Mouse (Mus musculus) hindbrain, postnatal 0 days (tissue): ENCODE results near the gene Primpol. TPM values are rescaled to one million over a fixed set of nuclear protein-coding genes. Genes with fewer than 3 reads are reported as not detected.

Experiments
- ATAC-seq: fragments of 200-750 bp; cut with Nextera tagmentation; 2 replicates; pipeline ENCODE4 v1.8.0; 2017; ENCODE audit warnings: mild to moderate bottlenecking, moderate TSS enrichment, moderate library complexity
- DNase-seq: peaks from one replicate; pipeline ENCODE4 v3.0.0-alpha.2; 2015; ENCODE audit warnings: low spot score
- H3K27ac ChIP-seq: fragments of 300-500 bp; sonication (generic); 2 replicates; pipeline ENCODE4 v1.5.1; 2014; ENCODE audit warnings: mild to moderate bottlenecking
- H3K27me3 ChIP-seq: fragments of 300-500 bp; sonication (generic); 2 replicates; pipeline ENCODE4 v1.6.1; 2014; ENCODE audit warnings: low read length, mixed read lengths; ENCODE audit not compliant: insufficient read depth
- H3K36me3 ChIP-seq: fragments of 300-500 bp; sonication (generic); 2 replicates; pipeline ENCODE4 v1.6.1; 2014; ENCODE audit warnings: low read length, mixed read lengths; ENCODE audit not compliant: insufficient read depth
- H3K4me1 ChIP-seq: fragments of 300-500 bp; sonication (generic); 2 replicates; pipeline ENCODE4 v1.6.1; 2014; ENCODE audit warnings: antibody characterized with exemption, low read length, mixed read lengths; ENCODE audit not compliant: insufficient read depth
- H3K4me2 ChIP-seq: fragments of 300-500 bp; sonication (generic); 2 replicates; pipeline ENCODE4 v1.6.1; 2014; ENCODE audit warnings: low read depth, mild to moderate bottlenecking, low read length, moderate library complexity, mixed read lengths
- H3K4me3 ChIP-seq: fragments of 300-500 bp; sonication (generic); 2 replicates; pipeline ENCODE4 v1.5.1; 2014; ENCODE audit warnings: low read length
- H3K9ac ChIP-seq: fragments of 300-500 bp; sonication (generic); replicated peaks from 2 replicates; pipeline ENCODE4 v1.6.1; 2014; ENCODE audit warnings: mild to moderate bottlenecking, low read length, moderate library complexity, mixed read lengths
- H3K9me3 ChIP-seq: fragments of 300-500 bp; sonication (generic); 2 replicates; pipeline ENCODE4 v1.6.1; 2016; ENCODE audit warnings: low read length, mixed read lengths
- CTCF ChIP-seq: IDR thresholded peaks from 2 replicates; pipeline ENCODE4 v1.5.1; 2016; ENCODE audit warnings: antibody characterized with exemption, control low read depth, low read depth
- WGBS: fragments of 180-500 bp; shearing (Covaris S2); extraction: QIAGEN DNeasy Blood & Tissue Kit; methylation state at CpG from one replicate; pipeline ENCODE4 v1.1.7; 2014; 5-methylcytosine and 5-hydroxymethylcytosine counted together
- polyA plus RNA-seq: library from polyadenylated mRNA; unstranded; fragments of >200 nt; fragmentation: Nextera tagmentation; extraction: Ambion mirVana; gene quantifications from 2 replicates; pipeline ENCODE4 v1.2.1, GENCODE M21; 2015
- total RNA-seq: library from RNA; depleted of rRNA; stranded (reverse); fragments of >200 nt; gene quantifications from 2 replicates; pipeline ENCODE4 v1.2.3, GENCODE M21; 2014

Primpol gene
- total and polyA plus RNA-seq, 2 experiments from 2014 or later: 4.0 to 4.9 TPM

DNA sequence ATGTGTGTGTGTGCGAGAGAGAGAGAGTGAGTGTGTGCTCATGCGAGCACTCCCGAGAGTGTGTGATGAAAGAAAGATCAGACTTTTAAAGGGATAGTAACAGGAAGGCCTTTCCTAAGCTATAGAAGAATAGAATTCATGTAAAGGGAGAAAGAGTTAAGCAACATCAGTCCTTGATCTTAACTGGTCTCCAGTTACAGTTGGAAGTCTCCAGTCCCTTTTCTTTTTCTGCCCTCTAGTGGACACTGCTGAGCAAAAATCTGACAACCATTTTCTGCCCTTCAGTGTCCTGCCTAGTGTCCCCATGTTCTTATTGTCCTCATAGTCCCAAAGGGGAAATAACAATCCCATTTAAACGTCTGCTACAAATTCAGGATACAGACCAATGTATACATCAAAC, 69.8 kb downstream of the Primpol start:
- Histone ChIP-seq H3K4me2 (no peak overlapping the region), H3K27me3 (no peaks in the 10 kb centered on the region), H3K4me3 (no peak overlapping the region), H3K4me1 (0 out of 2 replicates have a peak, but pooled peaks cover under 1% of the 10 kb centered on the region), H3K9ac (no peak overlapping the region), H3K36me3 (no peaks in the 10 kb centered on the region), H3K27ac (no peak overlapping the region), H3K9me3 (no peaks in the 10 kb centered on the region)
- ATAC-seq (no peak), DNase-seq (peak; percentile 78)
- WGBS: 49% methylated on average over 4 of the region's 4 CpGs
- peak; percentile 83 for TF ChIP-seq CTCF

DNA sequence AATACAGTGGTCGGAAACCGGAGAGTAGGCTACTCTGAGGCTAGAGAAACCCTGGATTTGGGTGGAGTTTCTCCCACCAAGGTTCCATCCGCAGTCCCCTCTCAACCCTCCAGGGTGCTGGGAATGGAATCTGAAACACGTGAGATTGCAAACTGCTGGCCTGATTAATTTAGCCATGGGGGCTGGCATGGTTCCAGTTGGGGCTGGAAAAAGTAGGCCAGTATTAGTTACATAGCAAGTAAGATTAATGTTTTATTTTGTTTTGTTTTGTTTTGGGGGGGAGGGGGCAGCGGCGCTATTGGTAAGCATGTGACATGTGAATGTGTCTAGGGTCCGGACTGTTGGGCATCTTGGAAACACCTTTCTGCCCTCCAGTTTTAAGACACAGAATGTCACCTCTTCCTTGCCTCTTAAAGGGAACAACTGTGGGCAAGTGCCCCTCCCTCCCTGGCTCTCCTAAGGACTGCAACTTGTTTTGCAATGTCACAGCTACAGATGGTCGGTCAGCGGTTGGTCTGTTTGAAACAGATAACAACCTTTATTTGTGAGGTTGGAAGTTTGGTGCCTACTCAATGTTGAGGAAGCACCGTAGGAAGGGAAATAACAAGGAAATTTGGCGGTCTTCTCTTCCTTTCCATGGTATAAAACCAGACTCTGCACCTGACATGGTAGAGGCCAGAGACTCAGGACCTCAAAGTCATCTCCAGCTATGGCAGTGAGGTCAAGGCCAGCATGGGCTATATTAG, 70.4 kb downstream of the Primpol start:
- H3K9me3 ChIP-seq: no peaks in the 10 kb centered on the region

DNA sequence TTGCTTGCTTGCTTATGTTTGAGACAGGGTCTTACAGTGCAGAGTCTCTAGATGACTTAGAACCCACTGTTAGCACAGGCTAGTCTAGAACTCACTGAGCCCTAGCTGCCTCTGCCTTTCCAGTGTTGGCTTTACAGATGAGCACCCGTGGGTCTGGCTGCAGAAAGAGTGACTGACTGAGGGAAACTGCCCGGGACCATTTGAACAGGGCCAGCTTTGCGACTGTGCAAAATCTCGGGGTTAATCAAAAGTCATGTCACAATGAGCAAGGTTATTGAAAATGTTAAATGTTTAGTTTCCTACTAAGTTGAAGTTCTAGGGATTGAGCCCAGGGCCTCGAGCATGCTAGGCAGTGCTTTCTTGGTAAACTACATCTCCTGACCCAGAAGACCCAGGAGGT, 71.2 kb downstream of the Primpol start:
- ATAC-seq: no peak
- Histone ChIP-seq H3K9me3 (no peaks in the 10 kb centered on the region), H3K27me3 (no peaks in the 10 kb centered on the region), H3K36me3 (no peaks in the 10 kb centered on the region), H3K4me2 (no peak overlapping the region), H3K9ac (no peak overlapping the region), H3K27ac (no peak overlapping the region), H3K4me3 (no peak overlapping the region), H3K4me1 (no peaks in the 10 kb centered on the region)
- no peak for TF ChIP-seq CTCF
- 80% methylated on average over 5 of the region's 5 CpGs for WGBS
- no peak for DNase-seq

More for the DNA sequence above, 70.4 kb downstream of the Primpol start:
- H3K27me3 ChIP-seq: no peaks in the 10 kb centered on the region
- no peak overlapping the region for H3K9ac ChIP-seq
- H3K4me1 ChIP-seq: no peaks in the 10 kb centered on the region
- ATAC-seq: no peak
- no peak for TF ChIP-seq CTCF
- peak; percentile 4 for DNase-seq
- no peak overlapping the region for H3K4me2 ChIP-seq
- H3K36me3 ChIP-seq: no peaks in the 10 kb centered on the region
- no peak overlapping the region for H3K4me3 ChIP-seq
- 67% methylated on average over 11 of the region's 11 CpGs for WGBS
- H3K27ac ChIP-seq: no peak overlapping the region

DNA sequence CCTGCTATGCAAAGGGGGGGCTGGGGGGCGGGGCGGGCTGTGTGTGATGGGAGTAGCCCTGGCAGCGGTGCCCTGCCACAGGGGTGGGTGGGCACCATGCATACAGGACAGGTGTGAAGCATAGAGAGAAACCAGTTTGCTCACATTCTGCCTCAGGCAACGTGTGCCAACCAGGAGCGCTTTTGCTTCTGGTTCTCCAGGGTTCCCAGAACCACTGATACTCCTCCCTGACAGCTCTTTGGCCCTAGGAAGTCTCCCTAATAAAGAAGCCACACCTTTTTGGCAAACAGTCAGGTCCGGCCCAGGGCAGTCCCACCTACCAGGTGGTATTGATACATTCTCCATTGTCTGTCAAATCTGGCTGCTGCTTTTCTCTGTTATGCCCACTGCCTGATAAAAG, 73.3 kb downstream of the Primpol start:
- Histone ChIP-seq H3K4me2 (no peak overlapping the region), H3K4me3 (no peak overlapping the region), H3K9ac (no peak overlapping the region), H3K9me3 (no peaks in the 10 kb centered on the region), H3K27ac (no peak overlapping the region), H3K27me3 (no peaks in the 10 kb centered on the region), H3K4me1 (peaks cover 5% of the 10 kb centered on the region; the same call in 1 of the 2 replicates), H3K36me3 (no peaks in the 10 kb centered on the region)
- no peak for TF ChIP-seq CTCF
- ATAC-seq (no peak), DNase-seq (no peak)
- WGBS: 67% methylated on average over 6 of the region's 6 CpGs

DNA sequence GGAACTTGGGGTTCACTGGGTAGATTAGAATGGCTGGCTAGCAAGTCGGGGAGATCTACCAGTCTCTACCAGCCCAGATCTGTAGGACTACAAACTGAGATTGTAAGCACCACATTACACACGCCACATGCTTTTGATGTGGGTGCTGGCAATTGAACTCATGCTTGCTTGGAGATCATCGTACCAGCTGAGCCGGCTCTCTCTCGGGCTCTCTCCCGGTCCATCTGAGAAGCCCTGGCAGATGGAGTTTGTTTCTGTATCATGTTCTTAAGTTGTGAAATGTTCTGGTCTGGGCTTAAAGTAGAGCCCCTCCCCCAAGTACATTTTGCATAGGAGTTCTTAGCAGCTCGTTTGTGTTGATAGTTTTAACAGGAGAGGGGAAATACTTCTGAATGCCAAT, 73.8 kb downstream of the Primpol start:
- no peak overlapping the region for H3K9ac ChIP-seq
- TF ChIP-seq CTCF: no peak
- ATAC-seq (no peak), DNase-seq (no peak)
- H3K4me1 ChIP-seq: peaks cover 5% of the 10 kb centered on the region; the same call in 1 of the 2 replicates
- no peak overlapping the region for H3K4me2 ChIP-seq
- no peak overlapping the region for H3K27ac ChIP-seq
- 67% methylated on average over 7 of the region's 7 CpGs for WGBS
- H3K9me3 ChIP-seq: no peaks in the 10 kb centered on the region
- H3K36me3 ChIP-seq: no peaks in the 10 kb centered on the region
- H3K27me3 ChIP-seq: no peaks in the 10 kb centered on the region
- no peak overlapping the region for H3K4me3 ChIP-seq

DNA sequence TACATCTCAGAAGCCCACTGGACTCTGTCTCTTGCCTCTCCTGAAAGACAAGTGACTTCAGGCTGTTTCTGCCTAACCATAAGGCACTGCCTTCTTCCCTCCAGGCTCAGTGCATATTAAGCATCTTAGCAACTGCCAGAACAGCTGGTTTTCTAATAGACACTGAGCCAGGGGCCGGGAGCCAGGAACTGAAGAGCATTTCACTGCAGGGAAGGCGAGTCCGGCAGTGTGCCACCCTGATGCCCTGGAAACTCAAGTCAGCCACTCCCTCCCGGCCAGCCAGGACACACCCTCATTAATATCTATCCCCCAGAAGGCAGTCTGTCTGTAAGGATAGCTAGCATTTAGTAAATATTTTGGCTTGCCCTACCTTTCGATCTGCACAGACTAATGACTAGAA, 77.3 kb downstream of the Primpol start:
- H3K4me1 ChIP-seq: peaks cover 5% of the 10 kb centered on the region; the same call in 1 of the 2 replicates
- WGBS: 38% methylated on average over 5 of the region's 5 CpGs
- H3K27ac ChIP-seq: no peak overlapping the region
- peaks cover 10% of the 10 kb centered on the region for H3K36me3 ChIP-seq
- TF ChIP-seq CTCF: no peak
- ATAC-seq (peak; percentile 76), DNase-seq (peak; percentile 82)
- H3K27me3 ChIP-seq: no peaks in the 10 kb centered on the region
- H3K9ac ChIP-seq: no peak overlapping the region
- H3K9me3 ChIP-seq: no peaks in the 10 kb centered on the region
- no peak overlapping the region for H3K4me3 ChIP-seq
- no peak overlapping the region for H3K4me2 ChIP-seq

DNA sequence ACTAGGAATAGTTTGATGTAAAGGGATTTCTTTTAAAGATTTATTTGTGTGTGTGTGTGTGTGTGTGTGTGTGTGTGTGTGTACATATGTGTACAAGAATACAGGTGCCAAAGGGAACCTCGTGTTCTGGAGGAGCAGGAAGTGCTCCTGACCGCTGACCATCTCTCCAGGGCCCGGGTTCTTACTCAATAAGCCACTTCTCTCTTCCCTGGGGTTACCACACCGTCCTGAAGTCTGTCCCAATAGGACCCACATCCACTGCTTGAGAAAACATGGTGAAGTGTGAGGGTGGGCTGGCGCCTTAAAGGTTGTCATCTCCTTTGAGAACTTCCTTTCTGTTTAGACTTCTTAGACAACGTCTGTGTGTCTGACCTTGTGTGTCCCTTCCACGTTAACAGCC, 83.1 kb downstream of the Primpol start:
- H3K27ac ChIP-seq: no peak overlapping the region
- no peaks in the 10 kb centered on the region for H3K4me1 ChIP-seq
- ATAC-seq (no peak), DNase-seq (no peak)
- H3K4me3 ChIP-seq: no peak overlapping the region
- H3K36me3 ChIP-seq: peaks cover 28% of the 10 kb centered on the region
- TF ChIP-seq CTCF: no peak
- H3K9me3 ChIP-seq: no peaks in the 10 kb centered on the region
- H3K9ac ChIP-seq: no peak overlapping the region
- WGBS: 89% methylated on average over 7 of the region's 7 CpGs
- no peak overlapping the region for H3K4me2 ChIP-seq
- H3K27me3 ChIP-seq: no peaks in the 10 kb centered on the region
